Mouse (Mus musculus) cerebellum, postnatal 36 days (tissue): ENCODE measurements at regions not wholly inside any gene's neighbourhood (a gene's known extent, or its start where the extent isn't known, plus 50 kb on each side); places are given as distances from the start of the nearest gene placed in this dataset.
"Not testable (repeated sequence)": the region's sequence is repeated elsewhere in the genome, so short reads cannot be mapped to it uniquely, and the experiment has no call there.

Experiments used
- DNase-seq, 2 experiments: peaks; one replicate each; pipeline ENCODE4 v3.0.0; 2021 to 2022; ENCODE audit warnings: mixed read lengths in 2 of 2

DNA sequence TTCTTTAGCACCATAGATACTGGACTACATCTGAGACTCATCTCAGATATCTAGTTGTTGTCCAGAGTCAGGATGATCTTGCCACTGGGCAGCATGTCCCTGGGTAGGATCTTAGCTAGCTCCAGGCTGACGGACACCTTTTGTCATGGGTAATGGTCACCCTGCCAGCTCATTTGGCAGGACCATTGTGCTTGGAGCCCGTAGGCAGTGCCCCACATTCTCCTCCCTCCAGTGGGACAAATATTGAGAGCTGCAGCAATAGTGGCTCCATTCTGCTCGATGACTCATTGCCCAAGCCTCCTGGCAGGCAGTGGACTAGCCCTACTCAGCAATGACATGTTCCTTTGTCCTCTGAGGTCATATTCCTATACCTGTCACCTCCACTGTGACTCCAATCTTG, 258.9 kb upstream of the Tmpo start:
- no peak for DNase-seq

DNA sequence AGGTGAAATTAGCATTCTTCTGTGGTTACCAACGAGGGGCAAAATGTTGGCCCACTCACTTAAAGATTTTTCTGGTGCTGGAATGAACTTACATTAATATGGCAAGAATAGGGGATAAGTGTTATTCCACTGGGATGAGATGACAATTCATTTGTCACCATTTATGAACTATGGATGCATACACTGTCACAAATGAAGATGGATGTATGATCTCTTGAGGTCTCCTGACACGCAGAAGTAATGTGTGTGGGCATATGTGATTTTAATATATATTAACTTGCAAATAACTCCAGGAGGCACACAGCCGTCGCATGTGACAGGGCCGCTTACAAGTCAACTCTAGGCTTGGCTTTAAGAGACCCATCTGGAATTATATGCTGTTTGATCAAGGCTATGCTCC, 256.8 kb upstream of the Tmpo start:
- DNase-seq, result no peak

DNA sequence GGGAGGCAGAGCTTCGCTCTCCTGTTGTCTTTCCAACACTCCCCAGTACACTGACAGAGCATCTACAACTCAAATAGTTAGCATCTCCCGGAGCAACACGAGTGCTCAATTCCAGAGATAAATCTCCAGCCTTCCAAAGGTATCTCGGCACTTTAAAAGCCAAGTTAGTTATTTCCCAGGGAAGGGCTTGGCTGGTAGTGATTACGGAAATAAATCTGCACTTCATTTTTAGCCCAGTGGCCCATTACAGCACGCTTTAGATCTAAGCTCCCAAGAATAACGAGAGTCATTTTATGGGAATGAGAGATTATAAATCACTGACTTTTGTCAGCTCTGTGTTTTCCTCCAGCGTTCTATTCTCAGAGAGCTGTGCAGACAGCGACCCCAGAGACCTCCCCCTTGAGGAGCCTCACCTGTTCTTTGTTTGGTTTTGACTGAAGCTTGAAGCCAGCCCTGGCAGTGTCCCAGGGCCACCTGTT, 255.0 kb upstream of the Tmpo start:
- no peak for DNase-seq

DNA sequence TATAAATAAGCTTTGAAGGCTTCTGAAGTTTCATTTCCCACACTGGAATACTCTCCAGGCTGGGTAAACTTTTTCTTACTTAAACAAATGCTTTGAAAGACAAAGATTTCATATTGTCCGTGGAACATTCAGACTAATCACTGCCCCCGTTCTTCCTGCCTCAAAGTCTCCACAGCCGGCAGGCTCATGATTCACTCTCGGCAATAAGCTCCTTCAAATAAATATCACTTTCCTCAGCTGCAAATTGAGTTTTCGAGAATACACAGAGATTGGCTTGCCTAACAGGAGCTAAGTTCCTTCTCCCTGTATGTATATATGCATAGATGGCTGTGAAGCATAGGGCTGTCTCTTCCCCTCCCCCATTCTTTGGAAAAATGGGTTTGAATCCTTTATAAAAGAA, 249.2 kb upstream of the Tmpo start:
- DNase-seq, result no peak

DNA sequence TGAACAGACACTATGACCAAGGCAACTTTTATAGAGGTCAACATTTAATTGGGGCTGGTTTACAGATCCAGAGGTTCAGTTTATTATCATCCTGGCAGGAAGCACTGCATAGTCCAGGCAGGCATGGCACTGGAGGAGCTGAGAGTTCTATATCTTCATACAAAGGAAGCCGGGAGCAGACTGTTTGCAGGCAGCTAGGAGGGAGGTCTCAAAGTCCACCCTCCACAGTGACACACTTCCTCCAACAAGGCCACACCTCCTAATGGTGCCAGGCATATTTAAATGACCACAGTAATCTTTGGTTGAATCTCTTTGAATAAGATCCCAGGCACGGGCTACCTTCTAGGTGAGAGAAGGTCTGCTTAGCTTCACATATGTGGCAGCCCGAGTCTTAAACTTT, 245.5 kb upstream of the Tmpo start:
- DNase-seq, result no peak

DNA sequence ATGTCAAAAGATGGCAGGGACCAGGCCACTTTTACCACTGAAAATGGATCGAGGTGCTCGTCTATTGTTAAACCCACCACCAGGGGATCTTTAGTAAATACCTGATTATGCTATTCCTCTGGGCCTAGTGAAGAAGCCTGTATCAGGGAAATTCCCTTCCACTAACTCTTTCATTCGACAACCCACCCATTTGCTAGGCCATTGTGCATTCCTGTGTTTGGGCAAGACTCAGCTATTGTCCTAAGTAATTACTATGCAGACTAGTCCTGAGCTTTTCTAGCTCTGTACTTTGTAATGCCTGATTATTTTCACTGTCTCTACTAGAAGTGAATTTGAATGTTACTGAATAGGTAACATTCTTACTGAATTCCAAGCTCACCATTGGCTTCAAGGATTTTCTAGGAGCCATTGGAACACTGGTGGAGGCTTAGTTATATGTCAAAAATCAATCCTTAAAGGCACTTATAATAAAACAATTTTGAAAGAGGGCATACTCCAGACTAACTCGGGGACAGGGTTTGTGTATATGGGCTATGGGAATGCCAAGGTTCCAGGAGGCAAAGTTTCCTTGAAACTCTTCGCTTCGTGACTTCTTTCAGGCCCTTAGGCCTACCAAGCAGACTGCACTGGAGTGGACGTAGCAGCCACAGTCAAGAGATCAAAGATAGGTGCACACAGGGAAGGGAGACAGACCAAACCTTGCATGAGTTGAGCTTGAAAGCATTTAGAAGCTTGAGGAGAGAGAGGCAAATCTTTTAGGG, 244.7 kb upstream of the Tmpo start:
- DNase-seq, result not testable (repeated sequence)

DNA sequence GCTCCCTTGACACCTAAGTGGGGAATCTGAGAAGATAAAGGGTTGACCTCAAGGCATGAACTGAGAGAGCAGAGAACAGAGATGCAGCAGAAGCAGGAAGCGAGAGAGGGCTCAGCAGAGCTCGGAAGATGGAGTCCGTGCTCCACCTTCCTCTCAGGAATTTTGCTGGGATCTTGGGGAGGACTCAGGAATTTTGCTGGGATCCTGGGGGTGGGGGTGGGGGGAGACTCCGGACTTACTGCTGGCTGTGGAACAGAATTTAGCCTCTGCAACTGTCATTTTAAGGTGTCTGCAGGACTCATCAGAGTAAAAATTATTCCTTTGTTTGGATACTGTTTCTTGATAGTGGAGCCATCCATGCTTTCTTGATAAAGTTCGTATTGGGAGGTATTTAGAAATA, 243.7 kb upstream of the Tmpo start:
- DNase-seq, result no peak

DNA sequence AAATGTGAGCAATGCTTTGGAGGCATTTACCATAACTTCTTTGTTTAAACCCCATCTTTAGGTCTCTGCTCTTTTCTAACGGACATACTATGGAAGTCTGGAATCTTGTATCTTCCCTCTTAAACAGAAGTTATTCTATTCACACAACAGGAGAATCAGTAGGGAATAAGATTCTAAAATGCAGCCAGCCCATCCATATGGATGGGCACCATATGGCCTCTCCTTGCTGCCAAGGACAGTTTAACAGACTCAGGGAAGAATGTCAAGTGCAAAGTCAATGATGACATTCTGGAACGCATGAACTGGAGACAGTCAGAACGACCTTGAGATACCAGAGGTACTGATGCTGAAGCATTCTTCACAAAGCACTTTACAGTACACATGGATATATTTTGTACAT, 206.1 kb upstream of the Tmpo start:
- DNase-seq, result peak; percentile 43 to 47

DNA sequence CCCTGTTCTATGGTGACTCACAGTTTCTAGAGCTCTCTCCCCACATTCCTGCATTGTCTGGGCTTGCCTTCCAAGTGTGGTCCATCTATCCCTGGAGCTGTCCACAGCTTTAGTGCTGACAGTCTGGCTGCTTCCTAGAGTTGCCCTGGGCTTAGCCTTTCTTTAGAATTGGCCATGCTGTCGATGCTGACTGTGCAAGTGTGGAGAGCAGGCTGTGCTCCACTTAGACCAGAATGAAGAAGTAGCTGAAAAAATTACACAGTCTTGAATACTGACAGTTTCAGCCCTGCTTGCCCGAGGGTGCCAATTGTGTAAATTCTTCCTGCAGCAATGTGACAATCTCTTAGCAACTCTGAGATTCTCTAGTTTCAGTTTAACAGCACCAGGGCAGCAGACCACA, 203.3 kb upstream of the Tmpo start:
- DNase-seq, result peak; percentile 11 to 27

DNA sequence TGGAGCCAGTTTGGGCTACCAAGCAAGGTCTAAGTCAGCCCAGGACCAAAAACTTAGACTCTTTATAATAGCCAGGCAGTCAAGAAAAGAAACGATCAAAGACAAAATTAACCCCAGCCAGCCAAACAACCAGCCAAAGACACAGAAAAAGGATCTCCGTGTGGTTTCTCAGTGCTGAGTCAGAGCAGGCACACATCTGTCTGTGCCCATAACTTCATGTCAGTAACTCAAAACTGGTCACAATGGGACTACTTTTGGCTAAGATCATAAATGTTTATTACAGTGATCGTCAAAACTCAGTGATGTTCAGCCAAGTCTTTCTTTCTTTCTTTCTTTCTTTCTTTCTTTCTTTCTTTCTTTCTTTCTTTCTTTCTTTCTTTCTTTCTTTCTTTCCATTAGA, 195.6 kb upstream of the Tmpo start:
- no peak for DNase-seq

DNA sequence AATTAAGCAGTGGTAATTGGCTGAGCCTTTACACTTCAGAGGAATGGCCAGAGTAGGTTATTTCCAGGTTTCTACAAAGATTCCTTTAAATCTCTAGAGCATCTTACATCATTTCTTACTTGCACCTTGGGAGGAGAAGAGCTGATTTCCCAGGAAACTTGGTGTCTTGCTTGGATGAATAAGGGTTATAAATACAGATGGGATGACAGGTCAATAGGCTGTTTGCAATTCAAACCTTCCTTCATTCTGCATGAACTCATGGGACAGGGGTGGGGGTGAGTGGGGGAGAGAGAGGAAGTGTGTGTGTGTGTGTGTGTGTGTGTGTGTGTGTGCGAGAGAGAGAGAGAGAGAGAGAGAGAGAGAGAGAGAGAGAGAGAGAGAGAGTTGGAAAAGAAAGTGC, 186.4 kb upstream of the Tmpo start:
- DNase-seq, result no peak

DNA sequence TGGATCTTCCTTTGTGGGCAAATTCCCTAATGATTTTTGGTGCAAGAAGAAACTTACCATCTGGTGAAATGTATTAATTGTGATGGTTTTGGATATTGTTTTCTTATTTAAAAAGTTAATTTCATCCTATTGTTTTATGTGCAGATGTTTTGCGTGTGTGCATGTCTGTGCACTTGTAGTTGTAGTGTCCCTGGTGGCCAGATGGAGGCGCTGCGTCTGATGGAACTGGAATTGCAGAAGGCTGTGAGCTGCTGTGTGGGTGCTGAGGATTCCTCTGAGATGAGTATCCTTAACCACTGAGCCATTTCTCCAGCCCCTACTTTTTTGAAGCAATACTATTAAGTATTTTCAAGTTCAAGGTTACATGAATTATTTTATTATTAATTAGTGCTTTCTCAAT, 181.5 kb upstream of the Tmpo start:
- no peak for DNase-seq

DNA sequence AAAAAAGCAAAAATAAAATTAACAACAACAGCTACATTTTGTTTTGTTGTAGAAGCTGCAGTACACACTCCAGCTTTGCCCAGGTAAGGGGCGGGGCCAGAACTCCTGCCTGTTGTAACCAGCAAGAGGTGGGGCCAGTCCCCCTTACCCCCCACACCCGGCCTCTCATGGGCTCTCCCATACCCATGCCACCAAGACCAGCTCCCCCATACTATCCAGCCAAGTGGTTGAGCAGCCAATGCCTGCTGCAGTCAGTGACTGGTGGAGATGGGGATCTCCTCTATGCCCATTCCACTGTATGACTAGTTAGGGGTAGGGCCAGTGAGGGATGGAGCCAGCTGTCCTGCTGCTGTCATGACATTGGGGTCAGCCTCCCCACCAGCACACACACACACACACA, 180.5 kb upstream of the Tmpo start:
- no peak for DNase-seq

DNA sequence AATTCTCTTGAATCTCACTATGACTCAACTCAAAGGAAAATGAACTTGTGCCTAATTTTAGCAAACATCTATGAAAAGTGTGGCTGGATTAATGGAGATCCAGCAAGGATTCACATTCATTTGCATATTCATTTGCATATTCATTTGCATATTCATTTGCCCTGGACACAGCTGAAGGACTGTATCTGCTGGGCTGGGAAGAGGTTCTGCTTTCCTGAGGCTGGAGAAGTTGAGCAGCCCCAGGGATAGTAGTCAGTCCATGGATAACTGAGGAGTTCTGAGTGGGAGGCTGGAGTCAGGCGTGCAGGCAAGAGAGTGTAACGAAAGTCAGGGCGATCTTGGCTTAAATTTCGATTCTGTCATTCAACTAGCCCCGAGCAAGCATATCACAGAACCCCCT, 164.3 kb upstream of the Tmpo start:
- no peak for DNase-seq

DNA sequence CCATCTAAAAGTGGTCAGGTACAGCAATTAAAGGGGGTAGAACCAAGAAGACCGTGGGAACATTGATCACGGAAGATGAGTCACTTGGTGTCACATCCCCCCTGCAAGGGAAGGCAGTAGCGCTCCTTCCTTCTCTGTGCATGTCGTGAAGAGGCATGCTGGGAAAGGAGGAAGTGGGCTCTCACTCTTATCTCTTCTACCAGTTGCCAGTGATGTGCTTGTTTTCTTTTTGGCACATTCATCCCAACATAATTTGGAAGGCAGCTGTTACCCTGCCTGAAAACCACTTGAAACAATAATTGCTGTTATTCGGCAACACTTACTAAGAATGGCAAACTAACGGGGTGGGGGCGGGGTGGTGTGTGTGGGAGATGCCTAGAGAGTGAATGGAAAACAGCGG, 161.0 kb upstream of the Tmpo start:
- DNase-seq, result no peak

DNA sequence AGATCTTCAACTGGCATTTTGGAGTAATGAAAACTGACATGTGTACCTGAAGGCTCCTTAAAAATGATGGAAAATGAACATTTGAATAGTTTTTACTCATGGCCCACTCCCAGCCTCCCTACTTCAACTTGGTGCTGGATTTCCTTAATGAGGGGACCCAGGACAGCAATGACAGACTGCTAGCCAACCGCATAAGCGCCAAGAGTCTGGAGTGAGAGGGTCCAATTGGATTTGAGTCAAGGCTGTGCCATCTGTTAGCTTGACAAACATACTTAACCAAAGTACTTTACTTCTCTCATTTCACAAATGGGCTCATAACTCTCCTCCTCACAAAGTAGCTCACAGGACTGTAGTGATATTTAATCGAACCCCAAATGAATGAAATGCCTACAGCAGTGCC, 158.2 kb upstream of the Tmpo start:
- no peak for DNase-seq

DNA sequence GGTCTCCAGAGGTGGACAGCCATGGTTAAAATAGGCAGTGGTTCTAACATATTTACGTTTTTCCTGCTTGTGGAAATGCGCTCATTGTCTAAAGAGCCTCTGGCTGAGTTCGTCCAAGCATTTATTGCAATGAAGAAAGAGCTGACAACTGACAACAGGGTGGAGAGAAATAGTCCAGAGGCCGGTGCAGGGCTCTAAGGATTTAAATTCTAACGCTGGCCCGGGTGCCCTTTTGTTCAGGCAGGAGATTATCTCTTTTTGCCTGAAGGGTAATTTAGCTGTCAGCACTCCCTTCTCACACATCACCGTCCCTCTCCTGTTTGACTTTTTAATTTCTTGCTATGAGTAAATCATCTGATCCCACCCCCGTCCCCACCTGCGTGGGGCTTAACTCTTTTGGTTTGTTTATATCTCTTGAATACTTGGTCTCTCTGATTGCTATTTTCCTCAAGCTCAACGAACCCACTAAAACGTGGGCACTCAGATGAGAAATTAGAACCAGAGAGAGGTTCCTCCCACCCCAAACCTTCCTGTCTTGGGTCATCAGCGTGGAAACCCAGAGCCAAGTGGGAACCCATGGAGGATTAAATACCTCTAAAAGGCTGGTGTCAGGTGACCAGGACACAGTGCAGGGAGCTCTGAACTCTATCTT, 145.7 kb upstream of the Tmpo start:
- no peak for DNase-seq

DNA sequence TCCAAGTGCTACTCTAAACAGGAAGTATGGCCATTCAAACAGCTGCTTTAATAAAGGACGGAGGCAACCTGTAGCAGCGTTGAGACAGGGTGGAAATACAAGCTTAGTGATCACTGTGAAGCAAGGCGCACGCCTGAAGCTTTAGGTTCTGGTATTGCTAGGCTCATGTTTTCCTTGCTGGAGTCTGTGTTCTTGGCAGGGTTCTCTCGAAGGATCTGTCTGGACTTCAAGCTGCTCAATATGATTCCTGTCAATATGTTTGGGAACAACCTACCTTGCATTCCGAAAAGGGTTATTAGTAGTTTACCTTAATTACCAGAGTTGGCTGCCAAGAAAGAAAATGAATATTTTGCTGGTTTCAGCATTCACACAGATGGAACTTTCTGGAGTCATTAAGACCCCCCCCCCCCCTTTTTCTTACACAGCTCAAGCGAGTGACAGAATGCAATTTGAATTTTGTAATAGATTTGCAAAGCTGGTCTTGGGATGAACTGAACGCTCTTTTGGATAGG, 145.1 kb upstream of the Tmpo start:
- DNase-seq, result no peak

DNA sequence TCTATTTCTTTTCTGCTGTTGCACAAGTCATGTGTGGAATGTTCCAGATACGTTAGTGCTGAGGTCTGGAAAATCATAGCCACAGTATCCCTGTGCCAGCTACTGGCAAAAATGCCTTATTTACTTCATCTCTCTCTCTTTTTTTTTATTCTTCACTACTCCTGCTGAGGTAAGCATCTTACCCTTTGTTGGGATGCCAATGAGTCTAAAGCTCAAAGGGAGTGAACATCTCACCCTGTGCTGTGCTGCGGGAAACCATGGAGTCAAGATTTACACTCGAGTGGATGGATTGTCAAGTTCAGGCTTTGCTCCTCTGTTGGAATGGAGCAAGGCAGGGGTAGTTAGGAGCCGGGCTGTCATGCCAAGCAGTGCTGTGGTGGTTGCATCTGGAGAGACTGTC, 140.1 kb upstream of the Tmpo start:
- no peak for DNase-seq

DNA sequence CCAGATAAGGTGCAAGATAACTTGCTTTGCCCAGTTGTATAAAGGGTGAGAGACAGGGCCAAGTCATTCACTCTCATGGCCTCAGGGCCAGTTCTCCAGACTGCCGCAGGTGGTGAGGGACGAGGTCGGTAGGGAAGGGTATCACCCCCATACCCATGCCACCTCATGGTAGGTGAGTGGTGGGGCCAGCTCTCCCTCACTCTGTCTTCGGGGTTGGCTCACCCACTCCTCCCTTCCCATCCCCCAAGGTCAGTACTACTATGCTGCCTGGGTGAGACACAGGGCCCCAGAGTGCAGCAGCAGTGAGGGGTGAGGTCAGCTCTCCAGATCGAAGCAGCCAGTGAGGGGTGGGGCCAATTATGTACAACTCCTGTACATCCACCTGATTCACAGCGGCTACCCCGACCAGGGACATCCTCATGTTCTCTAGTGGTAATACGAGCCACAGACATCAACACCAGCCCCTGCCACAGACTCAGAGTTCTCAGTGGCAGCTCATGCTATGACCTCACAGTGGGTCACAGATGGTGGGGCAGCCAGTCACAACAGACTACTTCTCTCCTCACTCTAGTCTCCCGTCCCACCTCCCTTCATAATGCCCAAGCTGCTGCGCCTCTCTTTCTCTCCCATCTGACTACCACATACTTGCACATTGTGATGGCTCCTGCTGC, 138.5 kb upstream of the Tmpo start:
- no peak for DNase-seq

DNA sequence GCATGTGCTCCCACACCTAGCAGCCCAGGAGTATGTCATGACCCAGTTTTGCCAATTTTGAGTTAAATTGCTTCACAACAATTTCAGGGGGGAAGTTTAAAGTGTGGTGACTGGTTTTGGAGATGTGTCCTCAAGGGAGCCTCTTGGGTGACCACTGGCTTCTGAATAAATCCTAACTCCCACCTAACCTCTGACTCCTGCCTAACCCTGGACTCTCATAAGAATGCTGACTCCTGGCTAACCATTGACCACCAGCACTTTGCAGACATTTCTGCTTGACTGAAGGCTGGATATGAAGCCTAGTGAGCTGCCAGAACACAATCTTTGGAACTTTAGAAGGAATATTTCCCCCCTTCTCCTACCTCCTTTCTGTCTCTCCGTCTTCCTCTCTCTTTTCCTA, 133.3 kb upstream of the Tmpo start:
- DNase-seq, result no peak

DNA sequence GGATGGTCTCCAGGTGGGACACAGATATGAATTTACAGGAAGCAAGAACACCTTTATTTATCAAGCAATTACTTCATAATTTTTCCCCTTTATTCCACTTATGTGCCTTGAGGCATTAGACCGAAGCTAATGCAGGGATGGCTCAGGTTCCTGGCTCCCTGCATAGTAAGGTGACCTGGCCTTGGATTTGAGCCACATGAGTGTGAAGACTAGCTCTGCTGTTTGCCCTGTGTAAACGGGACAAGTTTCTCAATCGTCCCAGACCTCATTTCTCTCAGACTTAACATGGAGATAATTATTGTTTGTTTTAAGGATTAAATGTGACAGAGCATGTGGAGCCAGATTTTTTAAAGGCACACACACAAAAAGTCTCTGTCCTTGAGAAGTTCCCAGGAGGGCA, 132.2 kb upstream of the Tmpo start:
- peak in 1 of 2 experiments; percentile 7 for DNase-seq

DNA sequence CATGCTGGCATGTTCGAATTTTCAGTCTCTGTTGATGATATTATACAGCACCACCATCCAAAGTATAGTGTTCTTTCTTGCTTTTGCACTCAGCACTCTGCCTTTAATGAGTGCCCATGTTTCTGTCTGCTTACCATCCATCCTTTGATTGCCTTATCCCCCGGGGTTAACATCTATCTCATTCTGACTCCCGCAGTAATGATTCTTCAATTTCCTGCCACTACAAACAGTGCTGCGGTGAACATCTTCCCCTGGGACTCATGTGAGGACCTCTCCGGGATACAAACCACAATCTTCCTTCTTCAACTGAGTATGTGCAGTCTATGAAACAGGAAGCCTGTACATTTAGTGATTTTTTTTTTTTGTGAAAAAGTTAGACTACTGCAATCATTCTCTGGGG, 131.8 kb upstream of the Tmpo start:
- DNase-seq, result no peak

DNA sequence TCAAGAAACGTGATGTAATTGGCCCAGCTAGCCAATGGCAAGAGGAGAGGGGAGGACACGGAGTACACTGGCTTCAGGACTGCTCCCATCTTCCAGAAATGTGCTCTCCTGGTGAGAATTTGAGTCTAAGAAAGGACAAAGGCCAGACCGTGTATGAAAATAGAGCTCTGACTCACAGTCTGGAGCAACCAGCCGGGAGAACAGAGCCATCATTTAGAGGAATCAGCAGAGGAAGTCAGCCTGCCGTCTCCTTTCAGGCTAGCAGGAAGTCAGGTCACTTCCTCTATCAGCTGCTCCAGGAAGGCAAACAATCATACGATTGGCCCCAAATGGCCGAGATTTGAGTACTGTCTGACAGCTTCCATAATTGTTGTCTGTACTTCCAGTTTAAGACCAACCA, 119.0 kb upstream of the Tmpo start:
- DNase-seq, result no peak
